ENCODE assay signal across 39 mouse cellular contexts in the genomic region with DNA sequence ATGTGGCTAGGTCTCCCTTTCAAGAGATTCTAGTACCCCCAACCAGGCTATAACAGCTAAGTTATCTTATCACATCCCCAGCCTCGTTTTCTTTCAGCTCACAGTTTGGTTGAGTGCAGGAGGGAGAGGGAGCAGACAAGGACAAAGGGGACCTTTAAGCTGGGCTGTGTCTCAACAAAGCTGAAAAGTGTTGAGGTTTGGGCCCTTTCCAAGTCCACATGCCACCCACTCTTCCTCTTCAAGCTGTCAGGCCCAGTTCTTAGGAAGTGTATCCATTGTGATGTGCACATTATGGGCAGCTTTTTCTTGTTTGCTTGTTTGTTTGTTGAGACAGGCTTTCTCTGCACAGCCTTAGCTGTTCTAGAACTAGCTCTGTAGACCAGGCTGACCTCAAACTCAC. TPM values are rescaled to one million over a fixed set of nuclear protein-coding genes. Genes with fewer than 3 reads are reported as not detected.
"Had no signal": no experiment of that assay in that cellular context is flagged by ENCODE, and none has a peak within 500 bp of the region (broad histone marks: within the 10 kb centered on the region; RNA-seq: fewer than 3 reads in every experiment).

No protein-coding gene starts in this region.

RNA-seq across cellular contexts. Expression of a gene that starts 1.8 kb away (rescaled TPM):
- total RNA-seq: left cerebral cortex, postnatal 10 days; left cerebral cortex, postnatal 14 days; left cerebral cortex, postnatal 25 days; left cerebral cortex, postnatal 36 days; left cerebral cortex, postnatal 4 days; liver, adult 2 months; megakaryocyte-erythroid progenitor cell, adult 5-6 weeks; midbrain, postnatal 0 days; monocyte, adult 5-6 weeks had no signal
- polyA plus RNA-seq: limb, embryonic 10.5 days; limb, embryonic 11.5 days; limb, embryonic 12.5 days; limb, embryonic 13.5 days; limb, embryonic 14.5 days; limb, embryonic 15.5 days; liver, adult 2 months; liver, embryonic 11.5 days; liver, embryonic 12.5 days; liver, embryonic 13.5 days; liver, embryonic 14.5 days; liver, embryonic 15.5 days; liver, embryonic 16.5 days; liver, postnatal 0 days; lung, adult 2 months; lung, embryonic 14.5 days; lung, embryonic 15.5 days; lung, embryonic 16.5 days; lung, postnatal 0 days; macrophage; midbrain, embryonic 10.5 days; midbrain, embryonic 11.5 days; midbrain, embryonic 12.5 days; midbrain, embryonic 13.5 days; midbrain, embryonic 14.5 days; midbrain, embryonic 15.5 days; midbrain, embryonic 16.5 days; midbrain, postnatal 0 days; myocyte; neural tube, embryonic 11.5 days; neural tube, embryonic 12.5 days; neural tube, embryonic 13.5 days had no signal

RNA-seq across cellular contexts. Expression of a gene that starts 29.9 kb away (rescaled TPM):
- total RNA-seq: left cerebral cortex, postnatal 25 days; left cerebral cortex, postnatal 36 days had no signal

RNA-seq across cellular contexts. Expression of a gene that starts 31.7 kb away (rescaled TPM):
- total RNA-seq: left cerebral cortex, postnatal 10 days; left cerebral cortex, postnatal 14 days; left cerebral cortex, postnatal 25 days; left cerebral cortex, postnatal 36 days; left cerebral cortex, postnatal 4 days; liver, adult 2 months; megakaryocyte-erythroid progenitor cell, adult 5-6 weeks; midbrain, postnatal 0 days; monocyte, adult 5-6 weeks had no signal
- polyA plus RNA-seq: limb, embryonic 10.5 days; limb, embryonic 11.5 days; limb, embryonic 12.5 days; limb, embryonic 13.5 days; limb, embryonic 14.5 days; limb, embryonic 15.5 days; liver, adult 2 months; liver, embryonic 11.5 days; liver, embryonic 12.5 days; liver, embryonic 13.5 days; liver, embryonic 14.5 days; liver, embryonic 15.5 days; liver, embryonic 16.5 days; liver, postnatal 0 days; lung, adult 2 months; lung, embryonic 14.5 days; lung, embryonic 15.5 days; lung, embryonic 16.5 days; lung, postnatal 0 days; macrophage; midbrain, embryonic 10.5 days; midbrain, embryonic 11.5 days; midbrain, embryonic 12.5 days; midbrain, embryonic 13.5 days; midbrain, embryonic 14.5 days; midbrain, embryonic 15.5 days; midbrain, embryonic 16.5 days; midbrain, postnatal 0 days; myocyte; neural tube, embryonic 11.5 days; neural tube, embryonic 12.5 days; neural tube, embryonic 13.5 days had no signal

RNA-seq across cellular contexts. Expression of a gene that starts 47.0 kb away (rescaled TPM):
- total RNA-seq: left cerebral cortex, postnatal 10 days; left cerebral cortex, postnatal 14 days; left cerebral cortex, postnatal 25 days; left cerebral cortex, postnatal 36 days; left cerebral cortex, postnatal 4 days; liver, adult 2 months; megakaryocyte-erythroid progenitor cell, adult 5-6 weeks; midbrain, postnatal 0 days; monocyte, adult 5-6 weeks had no signal
- polyA plus RNA-seq: limb, embryonic 10.5 days; limb, embryonic 11.5 days; limb, embryonic 12.5 days; limb, embryonic 13.5 days; limb, embryonic 14.5 days; limb, embryonic 15.5 days; liver, adult 2 months; liver, embryonic 11.5 days; liver, embryonic 12.5 days; liver, embryonic 13.5 days; liver, embryonic 15.5 days; liver, postnatal 0 days; lung, adult 2 months; lung, embryonic 14.5 days; lung, embryonic 15.5 days; lung, embryonic 16.5 days; lung, postnatal 0 days; macrophage; midbrain, embryonic 10.5 days; midbrain, embryonic 11.5 days; midbrain, embryonic 12.5 days; midbrain, embryonic 13.5 days; midbrain, embryonic 14.5 days; midbrain, embryonic 15.5 days; midbrain, embryonic 16.5 days; midbrain, postnatal 0 days; myocyte; neural tube, embryonic 11.5 days; neural tube, embryonic 12.5 days; neural tube, embryonic 13.5 days had no signal
